Mouse (Mus musculus): ENCODE results near the gene Rpl29. TPM values are rescaled to one million over a fixed set of nuclear protein-coding genes. Genes with fewer than 3 reads are reported as not detected.
A peak's percentile ranks its signal among the peaks of the same experiment; 100 is the strongest.

Rpl29 gene
- polyA plus RNA-seq, 1 experiment from 2014 or later = 1,075 TPM

GRCm38 (mm10) chr9:106399808-106400207 lies 29.4 kb upstream of the Rpl29 start:
- Histone ChIP-seq H3K4me3 (ENCODE audit: low read depth, low read length) (no peak overlapping the region), H3K4me2 (ENCODE audit: low read depth, severe bottlenecking) (no peak overlapping the region), H3K36me3 (ENCODE audit: control insufficient read depth, insufficient read depth, low read length) (no peaks in the 10 kb centered on the region), H3K9ac (ENCODE audit: low read length) (no peak overlapping the region), H3K4me1 (ENCODE audit: control insufficient read depth, insufficient read depth, low read length) (0 out of 2 replicates have a peak, but pooled peaks cover 3% of the 10 kb centered on the region), H3K27me3 (ENCODE audit: control insufficient read depth, insufficient read depth, low read length) (no peaks in the 10 kb centered on the region), H3K27ac (replicated peaks; ENCODE audit: low read depth, low read length) (no peak overlapping the region), H3K9me3 (ENCODE audit: control insufficient read depth, low read length) (no peaks in the 10 kb centered on the region)
- no peak for DNase-seq (ENCODE audit: low spot score)
- WGBS = 61% methylated on average over 3 of the region's 3 CpGs
- ATAC-seq (ENCODE audit: insufficient number of reproducible peaks, low FRiP score, low TSS enrichment, low read depth) = no peak

- H3K4me2 ChIP-seq (ENCODE audit: low read depth, severe bottlenecking) = no peak overlapping the region
- peaks cover 12% of the 10 kb centered on the region; the same call in 1 of the 2 replicates for H3K4me1 ChIP-seq (ENCODE audit: control insufficient read depth, insufficient read depth, low read length)
- no peaks in the 10 kb centered on the region for H3K9me3 ChIP-seq (ENCODE audit: control insufficient read depth, low read length)
- no peaks in the 10 kb centered on the region for H3K36me3 ChIP-seq (ENCODE audit: control insufficient read depth, insufficient read depth, low read length)
- H3K4me3 ChIP-seq (ENCODE audit: low read depth, low read length) = no peak overlapping the region
- DNase-seq (ENCODE audit: low spot score) = no peak
- ATAC-seq (ENCODE audit: insufficient number of reproducible peaks, low FRiP score, low TSS enrichment, low read depth) = no peak
- 86% methylated on average over 5 of the region's 5 CpGs for WGBS
- H3K27me3 ChIP-seq (ENCODE audit: control insufficient read depth, insufficient read depth, low read length) = no peaks in the 10 kb centered on the region
- no peak overlapping the region for H3K9ac ChIP-seq (ENCODE audit: low read length)
- no peak overlapping the region for H3K27ac ChIP-seq (replicated peaks; ENCODE audit: low read depth, low read length)
Measured at GRCm38 (mm10) chr9:106402149-106402548, 27.1 kb upstream of the Rpl29 start.

- no peak for ATAC-seq (ENCODE audit: insufficient number of reproducible peaks, low FRiP score, low TSS enrichment, low read depth)
- H3K36me3 ChIP-seq (ENCODE audit: control insufficient read depth, insufficient read depth, low read length) = no peaks in the 10 kb centered on the region
- H3K27ac ChIP-seq (replicated peaks; ENCODE audit: low read depth, low read length) = no peak overlapping the region
- H3K9me3 ChIP-seq (ENCODE audit: control insufficient read depth, low read length) = no peaks in the 10 kb centered on the region
- H3K4me1 ChIP-seq (ENCODE audit: control insufficient read depth, insufficient read depth, low read length) = peaks cover 12% of the 10 kb centered on the region; the same call in 1 of the 2 replicates
- no peak overlapping the region for H3K9ac ChIP-seq (ENCODE audit: low read length)
- H3K4me2 ChIP-seq (ENCODE audit: low read depth, severe bottlenecking) = no peak overlapping the region
- no peak for DNase-seq (ENCODE audit: low spot score)
- H3K4me3 ChIP-seq (ENCODE audit: low read depth, low read length) = no peak overlapping the region
- 80% methylated on average over 16 of the region's 16 CpGs for WGBS
- no peaks in the 10 kb centered on the region for H3K27me3 ChIP-seq (ENCODE audit: control insufficient read depth, insufficient read depth, low read length)
Measured at GRCm38 (mm10) chr9:106402607-106403375, 26.5 kb upstream of the Rpl29 start.

- Histone ChIP-seq H3K27ac (replicated peaks; ENCODE audit: low read depth, low read length) (no peak overlapping the region), H3K9ac (ENCODE audit: low read length) (no peak overlapping the region), H3K4me1 (ENCODE audit: control insufficient read depth, insufficient read depth, low read length) (peaks cover 15% of the 10 kb centered on the region), H3K36me3 (ENCODE audit: control insufficient read depth, insufficient read depth, low read length) (no peaks in the 10 kb centered on the region), H3K27me3 (ENCODE audit: control insufficient read depth, insufficient read depth, low read length) (no peaks in the 10 kb centered on the region), H3K4me3 (ENCODE audit: low read depth, low read length) (no peak overlapping the region), H3K4me2 (ENCODE audit: low read depth, severe bottlenecking) (no peak overlapping the region; the same call in 1 of the 2 replicates), H3K9me3 (ENCODE audit: control insufficient read depth, low read length) (no peaks in the 10 kb centered on the region)
- no peak for ATAC-seq (ENCODE audit: insufficient number of reproducible peaks, low FRiP score, low TSS enrichment, low read depth)
- 11% methylated on average over 6 of the region's 6 CpGs for WGBS
- DNase-seq (ENCODE audit: low spot score) = peak; percentile 44
Measured at GRCm38 (mm10) chr9:106405275-106405674, 24.0 kb upstream of the Rpl29 start.

GRCm38 (mm10) chr9:106406443-106407078 lies 22.7 kb upstream of the Rpl29 start:
- no peak overlapping the region for H3K4me3 ChIP-seq (ENCODE audit: low read depth, low read length)
- H3K9ac ChIP-seq (ENCODE audit: low read length) = no peak overlapping the region
- H3K27ac ChIP-seq (replicated peaks; ENCODE audit: low read depth, low read length) = no peak overlapping the region
- no peak overlapping the region for H3K4me2 ChIP-seq (ENCODE audit: low read depth, severe bottlenecking)
- DNase-seq (ENCODE audit: low spot score) (no peak), ATAC-seq (ENCODE audit: insufficient number of reproducible peaks, low FRiP score, low TSS enrichment, low read depth) (no peak)
- no peaks in the 10 kb centered on the region for H3K36me3 ChIP-seq (ENCODE audit: control insufficient read depth, insufficient read depth, low read length)
- no peaks in the 10 kb centered on the region for H3K27me3 ChIP-seq (ENCODE audit: control insufficient read depth, insufficient read depth, low read length)
- H3K4me1 ChIP-seq (ENCODE audit: control insufficient read depth, insufficient read depth, low read length) = peaks cover 19% of the 10 kb centered on the region
- H3K9me3 ChIP-seq (ENCODE audit: control insufficient read depth, low read length) = no peaks in the 10 kb centered on the region
- 55% methylated on average over 8 of the region's 8 CpGs for WGBS

- no peaks in the 10 kb centered on the region for H3K9me3 ChIP-seq (ENCODE audit: control insufficient read depth, low read length)
Measured at GRCm38 (mm10) chr9:106409096-106409495, 20.2 kb upstream of the Rpl29 start.

GRCm38 (mm10) chr9:106410086-106410650 lies 19.1 kb upstream of the Rpl29 start:
- Histone ChIP-seq H3K27me3 (ENCODE audit: control insufficient read depth, insufficient read depth, low read length) (no peaks in the 10 kb centered on the region), H3K27ac (replicated peaks; ENCODE audit: low read depth, low read length) (no peak overlapping the region), H3K4me1 (ENCODE audit: control insufficient read depth, insufficient read depth, low read length) (peaks cover 16% of the 10 kb centered on the region), H3K9ac (ENCODE audit: low read length) (peak overlapping the region; percentile 2; the same call in 1 of the 2 replicates), H3K4me2 (ENCODE audit: low read depth, severe bottlenecking) (no peak overlapping the region), H3K9me3 (ENCODE audit: control insufficient read depth, low read length) (no peaks in the 10 kb centered on the region), H3K36me3 (ENCODE audit: control insufficient read depth, insufficient read depth, low read length) (no peaks in the 10 kb centered on the region), H3K4me3 (ENCODE audit: low read depth, low read length) (no peak overlapping the region)
- peak; percentile 40 for DNase-seq (ENCODE audit: low spot score)
- no peak for ATAC-seq (ENCODE audit: insufficient number of reproducible peaks, low FRiP score, low TSS enrichment, low read depth)
- 32% methylated on average over 2 of the region's 2 CpGs for WGBS

More at GRCm38 (mm10) chr9:106409096-106409495, 20.2 kb upstream of the Rpl29 start:
- WGBS = 94% methylated on average over 4 of the region's 4 CpGs
- no peak for ATAC-seq (ENCODE audit: insufficient number of reproducible peaks, low FRiP score, low TSS enrichment, low read depth)
- no peak overlapping the region for H3K9ac ChIP-seq (ENCODE audit: low read length)
- H3K4me1 ChIP-seq (ENCODE audit: control insufficient read depth, insufficient read depth, low read length) = peaks cover 19% of the 10 kb centered on the region
- no peak overlapping the region for H3K4me2 ChIP-seq (ENCODE audit: low read depth, severe bottlenecking)
- H3K27me3 ChIP-seq (ENCODE audit: control insufficient read depth, insufficient read depth, low read length) = no peaks in the 10 kb centered on the region
- H3K4me3 ChIP-seq (ENCODE audit: low read depth, low read length) = no peak overlapping the region
- H3K27ac ChIP-seq (replicated peaks; ENCODE audit: low read depth, low read length) = no peak overlapping the region
- DNase-seq (ENCODE audit: low spot score) = no peak
- no peaks in the 10 kb centered on the region for H3K36me3 ChIP-seq (ENCODE audit: control insufficient read depth, insufficient read depth, low read length)

GRCm38 (mm10) chr9:106411091-106411594 lies 18.1 kb upstream of the Rpl29 start:
- Histone ChIP-seq H3K27ac (replicated peaks; ENCODE audit: low read depth, low read length) (no peak overlapping the region), H3K4me2 (ENCODE audit: low read depth, severe bottlenecking) (no peak overlapping the region)

More at GRCm38 (mm10) chr9:106411091-106411594, 18.1 kb upstream of the Rpl29 start:
- DNase-seq (ENCODE audit: low spot score) (no peak), ATAC-seq (ENCODE audit: insufficient number of reproducible peaks, low FRiP score, low TSS enrichment, low read depth) (no peak)
- 77% methylated on average over 9 of the region's 9 CpGs for WGBS
- H3K9ac ChIP-seq (ENCODE audit: low read length) = no peak overlapping the region
- H3K4me1 ChIP-seq (ENCODE audit: control insufficient read depth, insufficient read depth, low read length) = peaks cover 13% of the 10 kb centered on the region
- no peaks in the 10 kb centered on the region for H3K9me3 ChIP-seq (ENCODE audit: control insufficient read depth, low read length)
- H3K4me3 ChIP-seq (ENCODE audit: low read depth, low read length) = no peak overlapping the region
- no peaks in the 10 kb centered on the region for H3K27me3 ChIP-seq (ENCODE audit: control insufficient read depth, insufficient read depth, low read length)
- H3K36me3 ChIP-seq (ENCODE audit: control insufficient read depth, insufficient read depth, low read length) = no peaks in the 10 kb centered on the region
